Mouse (Mus musculus) neural tube, embryonic 15.5 days (tissue): ENCODE results near the gene Trub1. TPM values are rescaled to one million over a fixed set of nuclear protein-coding genes. Genes with fewer than 3 reads are reported as not detected.

Experiments used
- ATAC-seq: fragments of 200-750 bp; cut with Nextera tagmentation; 2 replicates; pipeline ENCODE4 v1.8.0; 2017; ENCODE audit warnings: mild to moderate bottlenecking, moderate TSS enrichment, moderate library complexity; ENCODE audit not compliant: low FRiP score
- H3K27ac ChIP-seq: fragments of 300-500 bp; sonication (generic); replicated peaks from 2 replicates; pipeline ENCODE4 v1.5.1; 2015; ENCODE audit warnings: mild to moderate bottlenecking, inconsistent platforms
- H3K27me3 ChIP-seq: fragments of 300-500 bp; sonication (generic); replicated peaks from 2 replicates; pipeline ENCODE4 v1.6.1; 2015; ENCODE audit warnings: inconsistent platforms
- H3K36me3 ChIP-seq: fragments of 300-500 bp; sonication (generic); 2 replicates; pipeline ENCODE4 v1.6.1; 2015; ENCODE audit warnings: inconsistent platforms
- H3K4me1 ChIP-seq: fragments of 300-500 bp; sonication (generic); 2 replicates; pipeline ENCODE4 v1.6.1; 2015; ENCODE audit warnings: inconsistent platforms
- H3K4me2 ChIP-seq: fragments of 300-500 bp; sonication (generic); 2 replicates; pipeline ENCODE4 v1.6.1; 2015; ENCODE audit warnings: inconsistent platforms, mild to moderate bottlenecking, moderate library complexity
- H3K4me3 ChIP-seq: fragments of 300-500 bp; sonication (generic); replicated peaks from 2 replicates; pipeline ENCODE4 v1.5.1; 2015; ENCODE audit warnings: mild to moderate bottlenecking, inconsistent platforms
- H3K9ac ChIP-seq: fragments of 300-500 bp; sonication (generic); replicated peaks from 2 replicates; pipeline ENCODE4 v1.6.1; 2015; ENCODE audit warnings: mild to moderate bottlenecking, inconsistent platforms
- H3K9me3 ChIP-seq: fragments of 300-500 bp; sonication (generic); replicated peaks from 2 replicates; pipeline ENCODE4 v1.6.1; 2016; ENCODE audit warnings: inconsistent platforms
- WGBS: fragments of 180-500 bp; shearing (Covaris S2); methylation state at CpG from one replicate; pipeline ENCODE4 v1.1.7; 2015; ENCODE audit warnings: mixed read lengths; 5-methylcytosine and 5-hydroxymethylcytosine counted together
- polyA plus RNA-seq: library from polyadenylated mRNA; unstranded; fragments of >200 nt; fragmentation: Nextera tagmentation; extraction: Ambion mirVana; gene quantifications from 2 replicates; pipeline ENCODE4 v1.2.1, GENCODE M21; 2015

Gene Trub1
- polyA plus RNA-seq, 1 experiment from 2014 or later, result 14.9 TPM

- no peak overlapping the region for H3K4me3 ChIP-seq
- H3K9ac ChIP-seq, result no peak overlapping the region
- no peaks in the 10 kb centered on the region for H3K9me3 ChIP-seq
- 28% methylated on average over 5 of the region's 5 CpGs for WGBS
- H3K27ac ChIP-seq, result no peak overlapping the region
- 0 out of 2 replicates have a peak, but pooled peaks cover 2% of the 10 kb centered on the region for H3K27me3 ChIP-seq
- ATAC-seq, result no peak
- peaks cover 24% of the 10 kb centered on the region for H3K4me1 ChIP-seq
- no peak overlapping the region for H3K4me2 ChIP-seq
- no peaks in the 10 kb centered on the region for H3K36me3 ChIP-seq
These were observed 7.7 kb upstream of the Trub1 start for GRCm38 (mm10) chr19:57445049-57445448.

- Histone ChIP-seq H3K27me3 (0 out of 2 replicates have a peak, but pooled peaks cover 2% of the 10 kb centered on the region), H3K4me1 (peaks cover 18% of the 10 kb centered on the region), H3K9ac (no peak overlapping the region), H3K27ac (no peak overlapping the region), H3K4me3 (no peak overlapping the region), H3K36me3 (no peaks in the 10 kb centered on the region), H3K9me3 (no peaks in the 10 kb centered on the region), H3K4me2 (no peak overlapping the region)
- ATAC-seq, result no peak
- 68% methylated on average over 1 of the region's 1 CpGs for WGBS
These were observed 1.9 kb upstream of the Trub1 start for GRCm38 (mm10) chr19:57450849-57451248.

GRCm38 (mm10) chr19:57451762-57452161, 950 bp upstream of the Trub1 start:
- Histone ChIP-seq H3K27me3 (0 out of 2 replicates have a peak, but pooled peaks cover 2% of the 10 kb centered on the region), H3K9me3 (no peaks in the 10 kb centered on the region), H3K36me3 (no peaks in the 10 kb centered on the region), H3K9ac (no peak overlapping the region), H3K4me2 (no peak overlapping the region), H3K27ac (no peak overlapping the region), H3K4me3 (no peak overlapping the region), H3K4me1 (peaks cover 18% of the 10 kb centered on the region)
- ATAC-seq, result no peak
- 62% methylated on average over 4 of the region's 4 CpGs for WGBS

- ATAC-seq, result 0 out of 2 replicates have a peak, but pooled peaks have one; percentile 12
- H3K4me2 ChIP-seq, result peak overlapping the region; percentile 61
- 8% methylated on average over 6 of the region's 6 CpGs for whole genome bisulfite sequencing
- peaks cover 18% of the 10 kb centered on the region for H3K4me1 ChIP-seq
- peak overlapping the region; percentile 76 for H3K4me3 ChIP-seq
- no peaks in the 10 kb centered on the region for H3K9me3 ChIP-seq
- H3K9ac ChIP-seq, result peak overlapping the region; percentile 77
- H3K27ac ChIP-seq, result peak overlapping the region; percentile 74; the same call in 1 of the 2 replicates
- H3K27me3 ChIP-seq, result no peaks in the 10 kb centered on the region
- H3K36me3 ChIP-seq, result no peaks in the 10 kb centered on the region
These were observed 497 bp downstream of the Trub1 start for GRCm38 (mm10) chr19:57453218-57453600.

- Histone ChIP-seq H3K4me3 (no peak overlapping the region), H3K9me3 (no peaks in the 10 kb centered on the region), H3K27ac (no peak overlapping the region), H3K36me3 (no peaks in the 10 kb centered on the region), H3K4me1 (peaks cover 18% of the 10 kb centered on the region), H3K9ac (no peak overlapping the region), H3K27me3 (no peaks in the 10 kb centered on the region), H3K4me2 (no peak overlapping the region)
- WGBS, result 97% methylated on average over 25 of the region's 25 CpGs
- no peak for ATAC-seq
These were observed 2.7 kb downstream of the Trub1 start for GRCm38 (mm10) chr19:57455286-57455960.

- ATAC-seq, result no peak
- Histone ChIP-seq H3K27me3 (no peaks in the 10 kb centered on the region), H3K36me3 (no peaks in the 10 kb centered on the region), H3K9ac (no peak overlapping the region), H3K9me3 (no peaks in the 10 kb centered on the region), H3K4me1 (peaks cover 18% of the 10 kb centered on the region), H3K27ac (no peak overlapping the region), H3K4me3 (no peak overlapping the region), H3K4me2 (no peak overlapping the region)
- 80% methylated on average over 2 of the region's 2 CpGs for WGBS
These were observed 4.4 kb downstream of the Trub1 start for GRCm38 (mm10) chr19:57457075-57457474.

- H3K4me1 ChIP-seq, result peaks cover 5% of the 10 kb centered on the region; the same call in 1 of the 2 replicates
These were observed 11.0 kb downstream of the Trub1 start for GRCm38 (mm10) chr19:57463741-57464140.

GRCm38 (mm10) chr19:57465742-57466141, 13.0 kb downstream of the Trub1 start:
- Histone ChIP-seq H3K4me3 (no peak overlapping the region), H3K36me3 (peaks cover 4% of the 10 kb centered on the region; the same call in 1 of the 2 replicates), H3K27ac (no peak overlapping the region), H3K9ac (no peak overlapping the region), H3K4me2 (no peak overlapping the region), H3K9me3 (no peaks in the 10 kb centered on the region), H3K4me1 (peaks cover 8% of the 10 kb centered on the region), H3K27me3 (no peaks in the 10 kb centered on the region)
- no peak for ATAC-seq
- WGBS, result 94% methylated on average over 7 of the region's 7 CpGs

More at GRCm38 (mm10) chr19:57463741-57464140, 11.0 kb downstream of the Trub1 start:
- Histone ChIP-seq H3K9me3 (no peaks in the 10 kb centered on the region), H3K27me3 (no peaks in the 10 kb centered on the region), H3K9ac (no peak overlapping the region), H3K4me2 (no peak overlapping the region), H3K4me3 (no peak overlapping the region), H3K27ac (no peak overlapping the region), H3K36me3 (no peaks in the 10 kb centered on the region)
- WGBS, result 26% methylated on average over 8 of the region's 8 CpGs
- no peak for ATAC-seq

- ATAC-seq, result no peak
- H3K27ac ChIP-seq, result no peak overlapping the region
These were observed 18.3 kb downstream of the Trub1 start for GRCm38 (mm10) chr19:57471033-57471432.

GRCm38 (mm10) chr19:57472169-57472568, 19.5 kb downstream of the Trub1 start:
- WGBS, result 80% methylated on average over 15 of the region's 15 CpGs
- Histone ChIP-seq H3K36me3 (peaks cover 4% of the 10 kb centered on the region; the same call in 1 of the 2 replicates), H3K4me1 (peaks cover 23% of the 10 kb centered on the region), H3K4me3 (no peak overlapping the region), H3K27ac (no peak overlapping the region), H3K4me2 (no peak overlapping the region), H3K9ac (no peak overlapping the region), H3K27me3 (no peaks in the 10 kb centered on the region), H3K9me3 (no peaks in the 10 kb centered on the region)
- no peak for ATAC-seq

More at GRCm38 (mm10) chr19:57471033-57471432, 18.3 kb downstream of the Trub1 start:
- Histone ChIP-seq H3K36me3 (peaks cover 4% of the 10 kb centered on the region; the same call in 1 of the 2 replicates), H3K9ac (no peak overlapping the region), H3K9me3 (no peaks in the 10 kb centered on the region), H3K4me3 (no peak overlapping the region), H3K4me1 (peaks cover 23% of the 10 kb centered on the region), H3K27me3 (no peaks in the 10 kb centered on the region), H3K4me2 (no peak overlapping the region)
- WGBS, result 54% methylated on average over 12 of the region's 12 CpGs

- Histone ChIP-seq H3K4me3 (no peak overlapping the region), H3K36me3 (peaks cover 4% of the 10 kb centered on the region; the same call in 1 of the 2 replicates), H3K9me3 (no peaks in the 10 kb centered on the region), H3K9ac (no peak overlapping the region), H3K27ac (no peak overlapping the region), H3K4me1 (peaks cover 23% of the 10 kb centered on the region), H3K27me3 (no peaks in the 10 kb centered on the region), H3K4me2 (no peak overlapping the region)
- WGBS, result 52% methylated on average over 16 of the region's 16 CpGs
- no peak for ATAC-seq
These were observed 20.6 kb downstream of the Trub1 start for GRCm38 (mm10) chr19:57473301-57473700.

GRCm38 (mm10) chr19:57475298-57475697, 22.6 kb downstream of the Trub1 start:
- no peak overlapping the region for H3K9ac ChIP-seq
- no peaks in the 10 kb centered on the region for H3K27me3 ChIP-seq
- no peak overlapping the region for H3K4me2 ChIP-seq
- no peak for ATAC-seq
- peaks cover 27% of the 10 kb centered on the region for H3K4me1 ChIP-seq
- no peak overlapping the region for H3K4me3 ChIP-seq
- H3K36me3 ChIP-seq, result no peaks in the 10 kb centered on the region
- WGBS, result 88% methylated on average over 4 of the region's 4 CpGs
- no peaks in the 10 kb centered on the region for H3K9me3 ChIP-seq
- no peak overlapping the region for H3K27ac ChIP-seq
